Mouse (Mus musculus) cortical plate, adult 2 months (tissue): ENCODE results near the gene Olfr490. TPM values are rescaled to one million over a fixed set of nuclear protein-coding genes. Genes with fewer than 3 reads are reported as not detected.

ENCODE experiments used
- H3K27ac ChIP-seq: fragments of 200-500 bp; 2 replicates; pipeline ENCODE4 v1.5.1; 2012; ENCODE audit warnings: low read length, control low read depth, inconsistent platforms; ENCODE audit not compliant: insufficient read depth
- H3K4me1 ChIP-seq: fragments of 200-500 bp; 2 replicates; pipeline ENCODE4 v1.6.1; 2011; ENCODE audit warnings: low read length; ENCODE audit not compliant: control insufficient read depth, insufficient read depth
- H3K4me3 ChIP-seq: fragments of 200-500 bp; 2 replicates; pipeline ENCODE4 v1.5.1; 2011; ENCODE audit warnings: mild to moderate bottlenecking, low read length, control low read depth; ENCODE audit not compliant: insufficient read depth
- CTCF ChIP-seq: fragments of 200-500 bp; IDR thresholded peaks from 2 replicates; pipeline ENCODE4 v1.5.1; 2011; ENCODE audit warnings: mild to moderate bottlenecking, control low read depth, low read length; ENCODE audit not compliant: insufficient read depth; ENCODE audit errors: extremely low read depth
- POLR2A ChIP-seq: fragments of 200-500 bp; IDR thresholded peaks from 2 replicates; pipeline ENCODE4 v1.6.1; 2011; ENCODE audit warnings: mild to moderate bottlenecking, low read length, control low read depth; ENCODE audit not compliant: insufficient read depth; ENCODE audit errors: extremely low read depth
- polyA plus RNA-seq: library from polyadenylated mRNA; depleted of rRNA; stranded (reverse); fragments of >200 nt; gene quantifications from 2 replicates; pipeline ENCODE4 v1.2.3, GENCODE M21; 2012; rRNA removed

The Olfr490 gene
- polyA plus RNA-seq = not detected in 2 replicates

GRCm38 (mm10) chr7:108288834-108289233 lies at the start of gene Olfr490:
Gene Olfr490, minus strand, starts transcription at chr7:108288934.
- Histone ChIP-seq H3K27ac (no peak within 1 kb of the TSS), H3K4me3 (no peak within 1 kb of the TSS), H3K4me1 (no peaks in the 10 kb centered on the region)
- TF ChIP-seq CTCF (no peak), POLR2A (no peak)

GRCm38 (mm10) chr7:108323574-108323973 lies 34.8 kb upstream of the Olfr490 start, which contains the start of gene Olfr492:
Gene Olfr492, minus strand, starts transcription at chr7:108323674.
- TF ChIP-seq CTCF (no peak), POLR2A (no peak)
- no peak within 1 kb of the TSS for H3K27ac ChIP-seq
- H3K4me1 ChIP-seq = no peaks in the 10 kb centered on the region
- no peak within 1 kb of the TSS for H3K4me3 ChIP-seq

GRCm38 (mm10) chr7:108313151-108313550 lies 24.4 kb upstream of the Olfr490 start, which contains the start of gene Olfr491:
Gene Olfr491, plus strand, starts transcription at chr7:108313451.
- TF ChIP-seq CTCF (no peak), POLR2A (no peak)
- H3K27ac ChIP-seq = no peak within 1 kb of the TSS
- no peak within 1 kb of the TSS for H3K4me3 ChIP-seq
- H3K4me1 ChIP-seq = no peaks in the 10 kb centered on the region

- H3K4me3 ChIP-seq = no peak within 1 kb of the TSS
- no peak for TF ChIP-seq CTCF
- TF ChIP-seq POLR2A = no peak
- no peaks in the 10 kb centered on the region for H3K4me1 ChIP-seq
- H3K27ac ChIP-seq = no peak within 1 kb of the TSS
Measured at GRCm38 (mm10) chr7:108258247-108258646, 30.5 kb downstream of the Olfr490 start, which contains the start of gene Olfr488. Gene Olfr488, minus strand, starts transcription at chr7:108258347.

Other genes with a start within 250 kb of the Olfr490 start
- gene Olfr479, start 238.2 kb downstream of the Olfr490 start, polyA plus RNA-seq = not detected in 2 replicates
- not detected in 2 replicates for gene Olfr480, start 221.6 kb downstream of the Olfr490 start, polyA plus RNA-seq
- gene Olfr481, start 209.1 kb downstream of the Olfr490 start, polyA plus RNA-seq = not detected in 2 replicates
- gene Olfr482, start 191.3 kb downstream of the Olfr490 start, polyA plus RNA-seq = not detected in 2 replicates
- gene Olfr483, start 188.1 kb downstream of the Olfr490 start, polyA plus RNA-seq = not detected in 2 replicates
- gene Olfr484, start 161.5 kb downstream of the Olfr490 start, polyA plus RNA-seq = not detected in 2 replicates
- gene Olfr485, start 129.1 kb downstream of the Olfr490 start, polyA plus RNA-seq = not detected in 2 replicates
- gene Olfr486, start 116.2 kb downstream of the Olfr490 start, polyA plus RNA-seq = not detected in 2 replicates
- not detected in 2 replicates for gene Olfr487, start 74.3 kb downstream of the Olfr490 start, polyA plus RNA-seq
- not detected in 2 replicates for gene Olfr488, start 30.6 kb downstream of the Olfr490 start, polyA plus RNA-seq
- not detected in 2 replicates for gene Olfr491, start 24.5 kb upstream of the Olfr490 start, polyA plus RNA-seq
- gene Olfr492, start 34.7 kb upstream of the Olfr490 start, polyA plus RNA-seq = not detected in 2 replicates
- gene Olfr493, start 58.0 kb upstream of the Olfr490 start, polyA plus RNA-seq = not detected in 2 replicates
- not detected in 2 replicates for gene Olfr494, start 76.4 kb upstream of the Olfr490 start, polyA plus RNA-seq
- not detected in 2 replicates for gene Olfr495, start 104.2 kb upstream of the Olfr490 start, polyA plus RNA-seq
- gene Olfr497, start 131.5 kb upstream of the Olfr490 start, polyA plus RNA-seq = not detected in 2 replicates
- gene Olfr498, start 176.4 kb upstream of the Olfr490 start, polyA plus RNA-seq = not detected in 2 replicates
- not detected in 2 replicates for gene Olfr502, start 236.1 kb upstream of the Olfr490 start, polyA plus RNA-seq